Mouse (Mus musculus): Measurements from ENCODE around the gene Ace2. TPM values are rescaled to one million over a fixed set of nuclear protein-coding genes. Genes with fewer than 3 reads are reported as not detected.
A peak's percentile ranks its signal among the peaks of the same experiment; 100 is the strongest.

Ace2 gene
- 0.20 and 0.23 TPM in 2 replicates for polyA plus RNA-seq (2015; fragmentation: Nextera tagmentation; extraction: Ambion mirVana)

GRCm38 (mm10) chrX:164139032-164139431, at the start of gene Ace2:
TSS of gene Ace2 (plus strand) at chrX:164139332.
- Histone ChIP-seq H3K36me3 (replicated peaks; ENCODE audit: insufficient read depth, low read length) (no peaks in the 10 kb centered on the region), H3K9ac (replicated peaks) (no peak within 1 kb of the TSS), H3K27me3 (ENCODE audit: insufficient read depth, low read length) (no peaks in the 10 kb centered on the region), H3K4me2 (ENCODE audit: low read depth, low read length) (no peak within 1 kb of the TSS), H3K9me3 (ENCODE audit: low read length) (no peaks in the 10 kb centered on the region), H3K27ac (ENCODE audit: low read depth) (no peak within 1 kb of the TSS), H3K4me3 (ENCODE audit: low read depth, low read length) (no peak within 1 kb of the TSS), H3K4me1 (ENCODE audit: insufficient read depth) (no peaks in the 10 kb centered on the region)
- TF ChIP-seq CTCF (IDR thresholded peaks at IDR 0.05; ENCODE audit: low read depth) (no peak), EP300 (IDR thresholded peaks at IDR 0.05; ENCODE audit: low read depth) (no peak)
- ATAC-seq (no peak), DNase-seq (no peak)
- WGBS (ENCODE audit: insufficient replicate concordance): 80% methylated on average over 2 of the region's 2 CpGs

- Histone ChIP-seq H3K27me3 (ENCODE audit: insufficient read depth, low read length) (no peaks in the 10 kb centered on the region), H3K9ac (replicated peaks) (no peak overlapping the region), H3K4me2 (ENCODE audit: low read depth, low read length) (peak overlapping the region; percentile 29; the same call in 1 of the 2 replicates), H3K36me3 (replicated peaks; ENCODE audit: insufficient read depth, low read length) (no peaks in the 10 kb centered on the region), H3K4me1 (ENCODE audit: insufficient read depth) (no peaks in the 10 kb centered on the region), H3K4me3 (ENCODE audit: low read depth, low read length) (no peak overlapping the region), H3K27ac (ENCODE audit: low read depth) (no peak overlapping the region), H3K9me3 (ENCODE audit: low read length) (no peaks in the 10 kb centered on the region)
- TF ChIP-seq CTCF (IDR thresholded peaks at IDR 0.05; ENCODE audit: low read depth): no peak
- no peak for ATAC-seq
- WGBS (ENCODE audit: insufficient replicate concordance): 74% methylated on average over 11 of the region's 11 CpGs
- no peak for DNase-seq
Observed at GRCm38 (mm10) chrX:164089916-164090315, 49.2 kb upstream of the Ace2 start.

DNA sequence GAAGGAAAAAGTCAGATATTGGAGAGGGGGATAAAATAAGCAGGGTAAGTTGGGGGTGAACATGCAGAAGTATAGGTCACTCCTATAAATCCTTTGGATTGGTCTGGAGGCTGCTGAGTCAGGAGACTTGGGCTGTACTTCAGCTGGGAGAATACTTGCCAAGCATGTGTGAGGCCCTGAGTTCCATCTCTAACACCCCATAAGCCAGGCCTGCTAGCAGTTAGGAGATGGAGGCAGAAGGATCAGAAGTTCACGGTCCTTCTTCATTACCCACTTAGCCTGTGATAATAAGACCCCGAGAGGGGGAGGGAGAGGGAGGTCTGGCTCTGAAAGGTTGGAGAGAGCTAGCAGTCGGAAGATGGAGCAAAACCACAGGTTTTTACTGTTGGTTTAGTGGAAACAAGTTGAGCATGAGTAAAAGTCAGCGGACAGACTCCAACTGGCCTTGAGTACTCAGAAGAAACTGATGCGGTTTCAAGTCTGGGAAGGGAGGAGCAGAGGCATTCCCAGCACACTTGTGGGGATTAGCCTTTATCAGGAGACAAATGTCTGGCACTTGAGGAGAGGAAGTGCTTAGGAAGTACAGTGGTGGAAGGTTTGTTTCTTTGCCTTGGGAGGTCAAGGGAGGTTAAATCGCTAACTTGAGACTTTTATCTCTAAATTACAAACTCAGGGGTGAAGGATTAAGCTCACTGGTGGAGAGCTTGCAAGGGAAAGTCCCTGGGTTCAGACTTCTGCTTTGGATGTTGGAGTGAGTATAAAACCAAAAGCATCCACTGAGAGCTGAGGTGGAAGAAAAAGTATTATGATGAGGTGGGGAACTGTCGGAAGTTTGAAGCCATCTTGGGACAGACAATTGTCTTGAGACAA, 46.6 kb upstream of the Ace2 start:
- DNase-seq (no peak), ATAC-seq (no peak)
- no peak overlapping the region for H3K4me2 ChIP-seq (ENCODE audit: low read depth, low read length)

DNA sequence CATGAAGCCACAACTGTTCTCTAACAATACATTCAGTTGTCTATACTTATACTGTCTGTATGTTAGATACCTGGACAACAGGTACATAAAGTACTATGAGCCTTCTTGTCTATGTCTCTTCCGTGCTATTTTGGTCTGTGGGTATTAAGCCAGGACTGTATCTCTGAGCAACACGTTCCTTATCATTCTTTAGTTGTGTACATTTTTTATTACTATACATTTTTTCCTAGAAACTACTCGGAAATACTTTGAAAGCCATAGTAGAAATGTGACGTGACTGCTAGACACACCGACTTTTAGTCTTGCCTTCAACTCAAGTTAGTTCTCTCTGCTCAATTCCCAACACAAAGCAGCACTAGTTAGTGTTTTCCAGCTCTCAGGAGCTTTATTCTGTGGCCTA, 45.7 kb upstream of the Ace2 start:
- no peak overlapping the region for H3K4me2 ChIP-seq (ENCODE audit: low read depth, low read length)

More for the DNA sequence above, 46.6 kb upstream of the Ace2 start:
- H3K4me3 ChIP-seq (ENCODE audit: low read depth, low read length): no peak overlapping the region
- no peak overlapping the region for H3K9ac ChIP-seq (replicated peaks)
- H3K27ac ChIP-seq (ENCODE audit: low read depth): no peak overlapping the region
- no peaks in the 10 kb centered on the region for H3K9me3 ChIP-seq (ENCODE audit: low read length)
- no peaks in the 10 kb centered on the region for H3K36me3 ChIP-seq (replicated peaks; ENCODE audit: insufficient read depth, low read length)
- 0 out of 2 replicates have a peak, but pooled peaks cover 2% of the 10 kb centered on the region for H3K27me3 ChIP-seq (ENCODE audit: insufficient read depth, low read length)
- H3K4me1 ChIP-seq (ENCODE audit: insufficient read depth): no peaks in the 10 kb centered on the region
- 48% methylated on average over 7 of the region's 7 CpGs for WGBS (ENCODE audit: insufficient replicate concordance)
- TF ChIP-seq EP300 (IDR thresholded peaks at IDR 0.05; ENCODE audit: low read depth) (no peak), CTCF (IDR thresholded peaks at IDR 0.05; ENCODE audit: low read depth) (no peak)

GRCm38 (mm10) chrX:164095838-164096237, 43.3 kb upstream of the Ace2 start:
- 46% methylated on average over 2 of the region's 2 CpGs for WGBS (ENCODE audit: insufficient replicate concordance)
- Histone ChIP-seq H3K4me2 (ENCODE audit: low read depth, low read length) (no peak overlapping the region), H3K36me3 (replicated peaks; ENCODE audit: insufficient read depth, low read length) (no peaks in the 10 kb centered on the region), H3K9me3 (ENCODE audit: low read length) (no peaks in the 10 kb centered on the region), H3K27ac (ENCODE audit: low read depth) (no peak overlapping the region), H3K27me3 (ENCODE audit: insufficient read depth, low read length) (0 out of 2 replicates have a peak, but pooled peaks cover 2% of the 10 kb centered on the region), H3K9ac (replicated peaks) (no peak overlapping the region), H3K4me3 (ENCODE audit: low read depth, low read length) (no peak overlapping the region), H3K4me1 (ENCODE audit: insufficient read depth) (no peaks in the 10 kb centered on the region)
- DNase-seq (no peak), ATAC-seq (peak; percentile 80)
- no peak for TF ChIP-seq CTCF (IDR thresholded peaks at IDR 0.05; ENCODE audit: low read depth)
- TF ChIP-seq EP300 (IDR thresholded peaks at IDR 0.05; ENCODE audit: low read depth): peak; percentile 39; the same call in 1 of the 2 replicates

More for the DNA sequence above, 45.7 kb upstream of the Ace2 start:
- Histone ChIP-seq H3K9ac (replicated peaks) (no peak overlapping the region), H3K27ac (ENCODE audit: low read depth) (peak overlapping the region; percentile 39; the same call in 1 of the 2 replicates), H3K9me3 (ENCODE audit: low read length) (no peaks in the 10 kb centered on the region), H3K27me3 (ENCODE audit: insufficient read depth, low read length) (0 out of 2 replicates have a peak, but pooled peaks cover 2% of the 10 kb centered on the region), H3K4me1 (ENCODE audit: insufficient read depth) (no peaks in the 10 kb centered on the region), H3K36me3 (replicated peaks; ENCODE audit: insufficient read depth, low read length) (no peaks in the 10 kb centered on the region), H3K4me3 (ENCODE audit: low read depth, low read length) (no peak overlapping the region)
- 57% methylated on average over 5 of the region's 5 CpGs for WGBS (ENCODE audit: insufficient replicate concordance)
- DNase-seq: no peak
- ATAC-seq: peak; percentile 57
- TF ChIP-seq EP300 (IDR thresholded peaks at IDR 0.05; ENCODE audit: low read depth) (peak; percentile 71; the same call in 1 of the 2 replicates), CTCF (IDR thresholded peaks at IDR 0.05; ENCODE audit: low read depth) (no peak)

DNA sequence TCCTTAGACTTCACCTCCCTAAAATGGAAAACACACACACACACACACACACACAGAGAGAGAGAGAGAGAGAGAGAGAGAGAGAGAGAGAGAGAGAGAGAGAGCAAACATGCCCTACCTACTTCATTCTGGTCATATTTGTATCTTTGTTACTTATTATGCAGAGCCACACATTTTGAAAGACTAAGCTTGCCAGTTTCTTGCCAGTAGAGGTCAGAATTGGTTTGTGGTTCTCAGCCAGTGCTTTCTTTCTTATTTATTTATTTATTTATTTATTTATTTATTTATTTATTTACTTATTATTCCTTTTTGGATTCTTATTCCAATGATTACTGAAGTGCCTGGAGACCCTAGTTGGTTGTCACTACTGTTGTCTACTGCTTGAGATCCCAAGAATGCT, 37.6 kb upstream of the Ace2 start:
- Histone ChIP-seq H3K9ac (replicated peaks) (no peak overlapping the region), H3K27ac (ENCODE audit: low read depth) (no peak overlapping the region), H3K4me3 (ENCODE audit: low read depth, low read length) (no peak overlapping the region), H3K9me3 (ENCODE audit: low read length) (no peaks in the 10 kb centered on the region), H3K4me1 (ENCODE audit: insufficient read depth) (no peaks in the 10 kb centered on the region), H3K36me3 (replicated peaks; ENCODE audit: insufficient read depth, low read length) (no peaks in the 10 kb centered on the region), H3K27me3 (ENCODE audit: insufficient read depth, low read length) (no peaks in the 10 kb centered on the region), H3K4me2 (ENCODE audit: low read depth, low read length) (no peak overlapping the region)
- no peak for TF ChIP-seq EP300 (IDR thresholded peaks at IDR 0.05; ENCODE audit: low read depth)
- TF ChIP-seq CTCF (IDR thresholded peaks at IDR 0.05; ENCODE audit: low read depth): peak; percentile 32
- no peak for DNase-seq
- ATAC-seq: no peak

Measured in liver, postnatal 0 days (tissue).